Mouse (Mus musculus): Measurements from ENCODE around the gene Hist1h2af.
"Not testable (repeated sequence)": the region's sequence is repeated elsewhere in the genome, so short reads cannot be mapped to it uniquely, and the experiment has no call there.

GRCm38 (mm10) chr13:23574546-23575170 lies 41.0 kb downstream of the Hist1h2af start:
- TF ChIP-seq CTCF (IDR thresholded peaks at IDR 0.05; ENCODE audit: borderline replicate concordance, insufficient read depth, low read length), result not testable (repeated sequence)
- TF ChIP-seq POLR2A (IDR thresholded peaks at IDR 0.05; ENCODE audit: low read depth, low read length), result peak; percentile 65; the same call in 1 of the 2 replicates
